Mouse (Mus musculus) midbrain, embryonic 13.5 days (tissue): Measurements from ENCODE around the gene Cyp4b1. TPM values are rescaled to one million over a fixed set of nuclear protein-coding genes. Genes with fewer than 3 reads are reported as not detected.
"Not testable (repeated sequence)": the region's sequence is repeated elsewhere in the genome, so short reads cannot be mapped to it uniquely, and the experiment has no call there.

Source experiments
- ATAC-seq: fragments of 200-750 bp; cut with Nextera tagmentation; 2 replicates; pipeline ENCODE4 v1.8.0; 2017; ENCODE audit warnings: mild to moderate bottlenecking, moderate TSS enrichment, moderate library complexity
- H3K27ac ChIP-seq: fragments of 300-500 bp; sonication (generic); 2 replicates; pipeline ENCODE4 v1.5.1; 2015; ENCODE audit warnings: inconsistent platforms, mild to moderate bottlenecking, moderate library complexity
- H3K27me3 ChIP-seq: fragments of 300-500 bp; sonication (generic); 2 replicates; pipeline ENCODE4 v1.6.1; 2015; ENCODE audit warnings: mild to moderate bottlenecking, inconsistent platforms
- H3K36me3 ChIP-seq: fragments of 300-500 bp; sonication (generic); 2 replicates; pipeline ENCODE4 v1.6.1; 2015; ENCODE audit warnings: mild to moderate bottlenecking, inconsistent platforms
- H3K4me1 ChIP-seq: fragments of 300-500 bp; sonication (generic); replicated peaks from 2 replicates; pipeline ENCODE4 v1.6.1; 2015; ENCODE audit warnings: inconsistent platforms
- H3K4me2 ChIP-seq: fragments of 300-500 bp; sonication (generic); replicated peaks from 2 replicates; pipeline ENCODE4 v1.6.1; 2015; ENCODE audit warnings: moderate library complexity, mild to moderate bottlenecking, inconsistent platforms
- H3K4me3 ChIP-seq: fragments of 300-500 bp; sonication (generic); replicated peaks from 2 replicates; pipeline ENCODE4 v1.5.1; 2015; ENCODE audit warnings: mild to moderate bottlenecking, inconsistent platforms
- H3K9ac ChIP-seq: fragments of 300-500 bp; sonication (generic); replicated peaks from 2 replicates; pipeline ENCODE4 v1.6.1; 2015; ENCODE audit warnings: mild to moderate bottlenecking, inconsistent platforms
- H3K9me3 ChIP-seq: fragments of 300-500 bp; sonication (generic); 2 replicates; pipeline ENCODE4 v1.6.1; 2016; ENCODE audit warnings: mild to moderate bottlenecking, inconsistent platforms
- WGBS: fragments of 180-500 bp; shearing (Covaris S2); methylation state at CpG from one replicate; pipeline ENCODE4 v1.1.7; 2015; 5-methylcytosine and 5-hydroxymethylcytosine counted together
- polyA plus RNA-seq: library from polyadenylated mRNA; unstranded; fragments of >200 nt; fragmentation: Nextera tagmentation; extraction: Ambion mirVana; gene quantifications from 2 replicates; pipeline ENCODE4 v1.2.1, GENCODE M21; 2015

The Cyp4b1 gene
- polyA plus RNA-seq, 1 experiment from 2014 or later: 0.12 TPM

DNA sequence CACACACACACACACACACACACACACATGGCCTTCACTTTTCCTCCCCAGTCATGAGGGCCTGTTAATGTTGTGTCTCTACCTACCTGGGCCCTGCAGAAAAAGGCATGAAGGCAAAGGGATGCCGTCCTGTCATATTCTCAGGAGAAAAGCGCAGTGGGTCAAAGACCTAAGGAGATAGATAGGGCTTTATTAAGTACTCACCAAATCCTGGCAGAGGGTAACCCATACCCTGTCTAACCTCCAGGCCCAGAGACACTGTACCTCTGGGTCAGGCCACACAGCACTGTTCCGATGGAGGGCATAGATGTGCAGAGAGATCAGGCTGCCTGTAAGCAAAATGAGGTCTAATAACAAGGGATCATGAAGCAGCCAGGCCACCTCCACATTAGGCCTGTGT lies 22.0 kb downstream of the Cyp4b1 start:
- ATAC-seq, H3K4me1 ChIP-seq, H3K9ac ChIP-seq, H3K36me3 ChIP-seq, H3K27me3 ChIP-seq, H3K4me2 ChIP-seq, H3K4me3 ChIP-seq, H3K27ac ChIP-seq, H3K9me3 ChIP-seq: not testable (repeated sequence)
- WGBS: 95% methylated on average over 3 of the region's 3 CpGs

DNA sequence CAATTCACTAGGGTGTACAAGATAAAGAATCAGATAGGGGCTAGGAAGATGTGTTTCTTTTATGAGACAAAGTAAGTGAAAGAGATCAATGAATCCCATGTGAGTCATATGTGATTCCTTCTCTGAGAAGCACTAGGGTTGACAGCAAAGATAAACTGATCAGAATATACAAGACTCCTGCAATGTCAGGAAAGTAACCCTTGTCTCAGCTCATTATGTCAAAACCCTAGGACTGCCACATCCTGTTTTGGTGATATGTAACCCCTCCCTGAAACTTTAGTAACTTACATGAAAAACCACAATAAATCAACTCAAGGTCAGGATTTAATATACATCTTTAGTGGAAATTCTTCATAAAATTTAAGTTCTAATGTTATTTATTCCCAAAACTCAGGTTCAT lies 33.5 kb downstream of the Cyp4b1 start:
- Histone ChIP-seq H3K4me2 (no peak overlapping the region), H3K36me3 (no peaks in the 10 kb centered on the region)
- no peak for ATAC-seq

DNA sequence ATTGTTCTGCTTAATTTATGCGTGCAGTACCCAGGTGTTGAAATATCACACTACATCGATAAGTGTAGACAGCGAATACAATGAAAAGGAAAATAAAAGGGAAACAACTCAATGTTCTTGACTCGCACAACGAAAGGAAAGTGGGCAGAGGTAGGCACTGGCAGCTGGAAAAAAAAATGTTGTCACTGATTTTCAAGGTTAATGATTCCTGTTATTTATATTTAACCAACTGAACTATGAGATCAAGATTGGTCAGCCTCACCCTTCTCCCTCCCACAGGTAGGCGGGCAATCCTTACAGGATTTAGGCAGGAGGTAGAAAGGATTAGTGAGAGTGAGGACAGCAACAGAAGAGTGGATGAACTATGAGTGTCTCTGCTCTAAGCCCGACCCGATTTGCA lies 46.9 kb downstream of the Cyp4b1 start, which contains the start of gene Cyp4a32:
Cyp4a32 (plus strand) TSS at position 359 of the 400 bp plus-strand sequence.
- ATAC-seq, H3K4me1 ChIP-seq, H3K9me3 ChIP-seq, H3K36me3 ChIP-seq, H3K27ac ChIP-seq, H3K4me3 ChIP-seq, H3K9ac ChIP-seq, H3K27me3 ChIP-seq, H3K4me2 ChIP-seq: not testable (repeated sequence)
- 91% methylated on average over 8 of the region's 8 CpGs for WGBS

More for the DNA sequence above, 33.5 kb downstream of the Cyp4b1 start:
- H3K27ac ChIP-seq: no peak overlapping the region
- H3K4me3 ChIP-seq: no peak overlapping the region
- H3K4me1 ChIP-seq: no peaks in the 10 kb centered on the region
- H3K9ac ChIP-seq: no peak overlapping the region
- no peaks in the 10 kb centered on the region for H3K27me3 ChIP-seq
- H3K9me3 ChIP-seq: no peaks in the 10 kb centered on the region

DNA sequence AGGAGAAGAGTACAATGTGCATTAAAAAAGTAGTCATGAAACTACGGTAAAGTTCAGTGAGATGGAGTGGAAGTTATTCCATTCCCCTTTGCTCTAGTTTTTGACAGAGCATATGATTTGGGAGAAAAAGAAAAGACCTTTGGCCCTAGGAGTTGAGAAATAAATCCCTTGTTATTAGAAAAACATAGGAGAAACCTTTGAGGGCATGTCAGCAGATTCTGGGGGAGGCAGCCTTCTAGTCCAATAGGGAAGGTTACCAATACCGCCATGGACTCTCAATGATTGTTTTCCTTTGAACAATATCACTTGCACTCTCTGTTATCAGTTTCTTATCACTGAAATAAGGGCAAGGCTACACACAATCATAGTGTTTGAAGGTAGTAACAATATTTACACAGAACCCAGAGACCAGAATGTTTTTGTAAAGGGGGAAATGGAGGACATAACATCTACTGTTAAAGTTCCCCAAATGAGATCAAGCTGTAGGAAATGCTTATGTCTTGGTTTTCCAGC lies 50.6 kb downstream of the Cyp4b1 start:
- no peak overlapping the region for H3K4me2 ChIP-seq
- no peak overlapping the region for H3K27ac ChIP-seq
- ATAC-seq: no peak
- no peaks in the 10 kb centered on the region for H3K27me3 ChIP-seq
- no peaks in the 10 kb centered on the region for H3K4me1 ChIP-seq
- 86% methylated on average over 2 of the region's 2 CpGs for WGBS
- no peak overlapping the region for H3K4me3 ChIP-seq
- no peaks in the 10 kb centered on the region for H3K9me3 ChIP-seq
- H3K9ac ChIP-seq: no peak overlapping the region
- no peaks in the 10 kb centered on the region for H3K36me3 ChIP-seq

DNA sequence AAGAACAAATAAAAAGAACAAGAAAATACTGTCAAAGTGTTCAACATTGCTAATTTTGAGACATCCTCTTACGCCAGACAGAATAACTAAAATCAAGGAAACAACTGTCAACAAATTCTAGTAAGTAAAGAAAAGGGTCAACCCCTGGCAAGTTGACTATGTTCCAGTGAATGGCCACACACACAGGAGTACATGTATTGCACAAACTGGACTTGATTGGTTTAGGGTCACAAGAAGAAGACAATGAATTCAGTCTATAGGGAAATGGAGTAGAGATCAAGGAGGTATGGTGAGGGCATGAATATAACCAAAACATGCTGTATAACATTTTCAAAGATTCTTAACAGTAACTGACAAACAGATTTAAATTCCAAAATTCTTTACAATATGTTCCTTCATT lies 51.2 kb downstream of the Cyp4b1 start:
- H3K36me3 ChIP-seq: no peaks in the 10 kb centered on the region
- no peaks in the 10 kb centered on the region for H3K9me3 ChIP-seq
- no peak overlapping the region for H3K9ac ChIP-seq
- H3K4me2 ChIP-seq: no peak overlapping the region
- WGBS: 93% methylated on average over 1 of the region's 1 CpGs
- ATAC-seq: no peak
- no peaks in the 10 kb centered on the region for H3K4me1 ChIP-seq
- H3K4me3 ChIP-seq: no peak overlapping the region
- no peak overlapping the region for H3K27ac ChIP-seq
- H3K27me3 ChIP-seq: no peaks in the 10 kb centered on the region

DNA sequence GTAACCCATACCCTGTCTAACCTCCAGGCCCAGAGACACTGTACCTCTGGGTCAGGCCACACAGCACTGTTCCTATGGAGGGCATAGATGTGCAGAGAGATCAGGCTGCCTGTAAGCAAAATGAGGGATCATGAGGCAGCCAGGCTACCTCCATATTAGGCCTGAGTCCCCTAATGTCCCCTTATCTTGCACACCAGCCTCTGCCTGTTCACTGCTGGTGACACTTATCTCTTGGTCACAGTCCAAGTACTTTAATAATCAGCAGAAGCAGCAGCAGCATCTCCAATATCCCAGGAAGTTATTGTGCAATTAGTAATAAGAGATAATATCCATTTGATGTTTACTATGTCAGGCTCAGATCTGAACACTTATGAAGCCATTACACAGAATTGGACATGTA lies 64.5 kb downstream of the Cyp4b1 start:
- no peak for ATAC-seq
- H3K27me3 ChIP-seq: no peaks in the 10 kb centered on the region
- H3K9me3 ChIP-seq: no peaks in the 10 kb centered on the region

DNA sequence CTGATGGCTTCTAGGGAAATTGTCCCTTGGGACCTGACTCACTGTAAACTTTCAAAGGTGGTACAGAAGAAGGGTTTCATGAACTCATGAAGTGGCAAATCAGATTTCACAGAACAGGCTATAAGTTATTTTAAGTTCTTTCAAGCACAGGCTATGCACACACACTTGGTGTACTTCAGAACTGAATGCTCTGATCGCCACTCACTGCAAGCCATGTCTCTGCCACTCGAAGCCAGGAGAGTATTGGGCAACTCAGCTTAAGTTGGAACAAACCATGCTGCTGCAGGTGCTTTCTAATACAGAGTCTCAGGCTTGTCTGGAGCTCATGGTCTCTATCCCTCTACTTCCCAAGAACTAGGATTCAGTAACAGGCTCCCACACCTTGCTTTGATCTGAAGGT lies 71.7 kb downstream of the Cyp4b1 start:
- Histone ChIP-seq H3K36me3 (no peaks in the 10 kb centered on the region), H3K9ac (no peak overlapping the region), H3K27me3 (no peaks in the 10 kb centered on the region), H3K4me3 (no peak overlapping the region), H3K4me2 (no peak overlapping the region), H3K4me1 (no peaks in the 10 kb centered on the region), H3K9me3 (no peaks in the 10 kb centered on the region), H3K27ac (no peak overlapping the region)
- WGBS: 77% methylated on average over 2 of the region's 2 CpGs
- no peak for ATAC-seq

More for the DNA sequence above, 64.5 kb downstream of the Cyp4b1 start:
- H3K4me1 ChIP-seq: no peaks in the 10 kb centered on the region
- no peak overlapping the region for H3K4me2 ChIP-seq
- no peak overlapping the region for H3K27ac ChIP-seq
- no peak overlapping the region for H3K9ac ChIP-seq
- no peaks in the 10 kb centered on the region for H3K36me3 ChIP-seq
- no peak overlapping the region for H3K4me3 ChIP-seq

DNA sequence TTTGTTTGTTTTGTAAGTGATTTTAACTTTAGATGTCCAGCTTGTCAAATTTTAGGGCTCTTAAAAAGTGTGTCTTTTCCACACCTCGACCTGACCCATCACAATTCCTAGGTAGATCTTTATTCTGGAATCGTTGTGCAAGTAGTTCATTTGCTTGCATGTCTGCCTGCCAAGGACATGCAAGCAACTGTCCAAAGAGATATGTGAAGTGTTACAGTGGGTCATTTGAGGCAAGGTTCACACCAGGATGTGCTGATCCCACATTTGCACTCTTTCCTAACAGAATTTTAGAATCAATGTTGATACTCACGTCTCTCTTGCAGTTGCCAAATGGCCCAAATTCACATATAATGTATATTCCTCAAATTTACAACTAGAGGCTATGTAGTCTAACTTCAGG lies 72.3 kb downstream of the Cyp4b1 start:
- H3K4me2 ChIP-seq: no peak overlapping the region
- H3K27ac ChIP-seq: no peak overlapping the region
- 84% methylated on average over 3 of the region's 3 CpGs for WGBS
- H3K4me1 ChIP-seq: no peaks in the 10 kb centered on the region
- H3K4me3 ChIP-seq: no peak overlapping the region
- no peak overlapping the region for H3K9ac ChIP-seq
- no peak for ATAC-seq
- H3K9me3 ChIP-seq: no peaks in the 10 kb centered on the region
- H3K36me3 ChIP-seq: no peaks in the 10 kb centered on the region
- no peaks in the 10 kb centered on the region for H3K27me3 ChIP-seq

Other genes with a start within 250 kb of the Cyp4b1 start
- gene Cyp4a12b, start 236.1 kb downstream of the Cyp4b1 start, polyA plus RNA-seq: not detected in 2 replicates
- not detected in 2 replicates for gene Cyp4a30b, start 195.1 kb downstream of the Cyp4b1 start, polyA plus RNA-seq
- gene Cyp4a14, start 151.6 kb downstream of the Cyp4b1 start, polyA plus RNA-seq: not detected in 2 replicates
- gene Cyp4a10, start 129.5 kb downstream of the Cyp4b1 start, polyA plus RNA-seq: not detected in 2 replicates
- gene Cyp4a31, start 84.1 kb downstream of the Cyp4b1 start, polyA plus RNA-seq: not detected in 2 replicates
- not detected in 2 replicates for gene Cyp4a32, start 46.8 kb downstream of the Cyp4b1 start, polyA plus RNA-seq
- gene Efcab14, start 90.0 kb upstream of the Cyp4b1 start, polyA plus RNA-seq: 22.0 and 23.9 TPM in 2 replicates
- 0.35 and 0.54 TPM in 2 replicates for gene Tex38, start 133.3 kb upstream of the Cyp4b1 start, polyA plus RNA-seq
- 38.7 and 41.9 TPM in 2 replicates for gene Atpaf1, start 137.1 kb upstream of the Cyp4b1 start, polyA plus RNA-seq
- gene Mob3c, start 180.4 kb upstream of the Cyp4b1 start, polyA plus RNA-seq: 4.0 and 4.9 TPM in 2 replicates
- 23.3 and 25.7 TPM in 2 replicates for gene Mknk1, start 191.5 kb upstream of the Cyp4b1 start, polyA plus RNA-seq
- 0.24 TPM in 1 of 2 replicates, not detected in the other for gene Kncn, start 236.7 kb upstream of the Cyp4b1 start, polyA plus RNA-seq
- gene 6430628N08Rik, start 242.9 kb upstream of the Cyp4b1 start, polyA plus RNA-seq: 0.12 and 0.32 TPM in 2 replicates